Mouse (Mus musculus) MEL (cell line): ENCODE results near the gene 9030612E09Rik.

Source experiments
- CHD1 ChIP-seq: IDR thresholded peaks from 2 replicates; pipeline ENCODE4 v1.6.1; 2012; ENCODE audit warnings: low read depth, mild to moderate bottlenecking, inconsistent platforms, low read length, improper control_type of control experiment
- CHD2 ChIP-seq: IDR thresholded peaks from 2 replicates; pipeline ENCODE4 v1.6.1; 2011; ENCODE audit warnings: low read length, improper control_type of control experiment
- CTCF ChIP-seq, 3 experiments: IDR thresholded peaks in 2 of 3; conservative IDR thresholded peaks in 1 of 3; 2 replicates each; pipeline ENCODE4 v1.5.1; 2011 to 2012; ENCODE audit warnings: low read length in 3 of 3, low read depth in 2 of 3, mild to moderate bottlenecking in 2 of 3, improper control_type of control experiment in 1 of 3, inconsistent platforms in 1 of 3, mixed read lengths in 1 of 3, moderate library complexity in 1 of 3; ENCODE audit not compliant: control insufficient read depth in 1 of 3, insufficient read depth in 1 of 3, poor library complexity in 1 of 3, severe bottlenecking in 1 of 3
- E2F4 ChIP-seq: IDR thresholded peaks from 2 replicates; pipeline ENCODE4 v1.6.1; 2011; ENCODE audit warnings: low read depth, low read length, improper control_type of control experiment, borderline replicate concordance
- GATA1 ChIP-seq: IDR thresholded peaks from 2 replicates; pipeline ENCODE4 v1.6.1; 2011; ENCODE audit warnings: low read depth, low read length, improper control_type of control experiment
- KAT2A ChIP-seq: conservative IDR thresholded peaks from 2 replicates; pipeline ENCODE4 v1.6.1; 2012; ENCODE audit warnings: low read depth, low read length, improper control_type of control experiment, inconsistent platforms
- MAFK ChIP-seq: IDR thresholded peaks from 2 replicates; pipeline ENCODE4 v1.6.1; 2011; ENCODE audit warnings: low read depth, mild to moderate bottlenecking, low read length, improper control_type of control experiment, borderline replicate concordance
- NRF1 ChIP-seq: IDR thresholded peaks from 2 replicates; pipeline ENCODE4 v1.6.1; 2014; ENCODE audit warnings: low read depth, mild to moderate bottlenecking, inconsistent platforms, low read length, improper control_type of control experiment, moderate library complexity; ENCODE audit not compliant: poor library complexity, insufficient read depth, severe bottlenecking
- POLR2A ChIP-seq, 2 experiments: IDR thresholded peaks; 2 replicates each; pipeline ENCODE4 v1.6.1; 2011 to 2012; ENCODE audit warnings: low read length in 2 of 2, mild to moderate bottlenecking in 2 of 2, control low read depth in 1 of 2, improper control_type of control experiment in 1 of 2, low read depth in 1 of 2, moderate library complexity in 1 of 2; ENCODE audit not compliant: control insufficient read depth in 1 of 2, insufficient read depth in 1 of 2, poor library complexity in 1 of 2
- POLR2AphosphoS2 ChIP-seq: IDR thresholded peaks from 2 replicates; pipeline ENCODE4 v1.6.1; 2011; ENCODE audit warnings: low read length, improper control_type of control experiment
- POLR2AphosphoS5 ChIP-seq: IDR thresholded peaks from 2 replicates; pipeline ENCODE4 v1.6.1; 2012; ENCODE audit warnings: low read depth, borderline replicate concordance, mild to moderate bottlenecking, inconsistent platforms, low read length, moderate library complexity, mixed read lengths
- SIN3A ChIP-seq: IDR thresholded peaks from 2 replicates; pipeline ENCODE4 v1.6.1; 2012; ENCODE audit warnings: low read length, improper control_type of control experiment, inconsistent platforms
- TAL1 ChIP-seq: IDR thresholded peaks from 2 replicates; pipeline ENCODE4 v1.6.1; 2012; ENCODE audit warnings: mild to moderate bottlenecking, inconsistent platforms, low read length, moderate library complexity, mixed read lengths

DNA sequence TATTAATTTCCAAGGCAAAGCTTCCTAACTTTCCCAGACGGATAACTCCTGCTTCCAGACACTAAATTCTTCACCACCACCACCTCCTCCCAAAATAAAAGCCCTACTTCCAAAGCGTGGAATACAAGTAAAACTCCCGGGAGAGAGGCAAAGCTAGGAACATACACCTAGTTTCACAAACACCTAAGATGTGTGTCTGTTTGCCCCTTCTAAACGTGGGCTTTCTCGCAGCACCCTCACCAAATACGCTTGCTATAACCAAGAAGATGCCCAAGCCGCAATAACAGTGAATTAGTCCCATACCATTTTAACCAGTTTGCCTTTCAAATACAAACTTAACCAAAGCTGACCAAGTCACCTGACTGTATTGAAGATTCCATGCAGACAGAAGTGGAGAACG is 1.9 kb upstream of the 9030612E09Rik start:
- TF ChIP-seq MAFK (no peak), POLR2AphosphoS5 (no peak), CTCF (IDR thresholded peaks at IDR 0.05 in 2 of 3, conservative IDR thresholded peaks at IDR 0.05 in 1 of 3; ENCODE audit: control insufficient read depth in 1 of 3, insufficient read depth in 1 of 3, low read depth in 2 of 3, low read length in 3 of 3, poor library complexity in 1 of 3, severe bottlenecking in 1 of 3) (no peak), CHD2 (no peak), GATA1 (no peak), POLR2A (IDR thresholded peaks at IDR 0.05; ENCODE audit: control insufficient read depth in 1 of 2, insufficient read depth in 1 of 2, low read depth in 1 of 2, low read length in 2 of 2, poor library complexity in 1 of 2) (no peak), CHD1 (no peak), E2F4 (no peak), KAT2A (no peak), SIN3A (no peak), TAL1 (no peak), POLR2AphosphoS2 (no peak), NRF1 (no peak)
